Mouse (Mus musculus) liver, adult 2 months (tissue): Measurements from ENCODE around the gene Hoxa4.

Experiments used
- CTCF ChIP-seq: fragments of 200-500 bp; IDR thresholded peaks from 2 replicates; pipeline ENCODE4 v1.5.1; 2011; ENCODE audit warnings: low read depth, low read length, control low read depth
- POLR2A ChIP-seq: fragments of 200-500 bp; IDR thresholded peaks from 2 replicates; pipeline ENCODE4 v1.6.1; 2011; ENCODE audit warnings: low read length, control low read depth; ENCODE audit not compliant: insufficient read depth; ENCODE audit errors: extremely low read depth

DNA sequence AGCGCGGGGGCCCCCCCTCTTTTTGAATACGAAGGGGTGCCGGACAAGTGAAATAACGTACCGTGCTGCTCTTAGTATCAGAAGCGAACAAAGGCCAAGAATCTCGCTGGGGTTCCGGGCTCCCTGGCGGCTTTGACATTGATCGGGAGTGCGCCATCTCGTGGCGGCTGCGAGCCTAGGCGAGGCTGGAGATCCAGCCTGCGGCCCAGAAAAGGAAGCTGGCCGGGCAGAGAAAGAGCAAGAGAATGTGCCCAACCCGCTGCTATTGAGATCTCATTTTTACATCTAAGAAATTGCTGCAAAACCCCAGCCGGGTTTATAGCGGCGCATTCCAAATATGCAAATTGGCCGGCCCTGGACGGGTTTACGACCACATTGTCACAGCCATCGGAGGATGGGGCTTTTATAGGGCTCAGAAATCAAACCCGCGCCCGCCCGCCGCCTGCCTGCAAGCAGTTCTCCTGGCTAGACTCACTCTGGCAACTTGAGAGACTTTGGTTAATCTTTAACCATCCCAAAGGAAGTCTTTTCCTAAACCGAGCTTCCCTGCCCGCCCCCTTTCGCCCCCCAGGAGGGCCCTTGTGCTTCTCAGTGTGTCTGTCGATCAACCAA, 48.9 kb upstream of the Hoxa4 start, which contains the start of gene Hoxa10:
- TF ChIP-seq POLR2A, result no peak
- TF ChIP-seq CTCF, result peak; percentile 81
